Mouse (Mus musculus) liver, embryonic 12.5 days (tissue): ENCODE results near the gene Nrxn3. TPM values are rescaled to one million over a fixed set of nuclear protein-coding genes. Genes with fewer than 3 reads are reported as not detected.

Experiments used
- ATAC-seq: fragments of 200-750 bp; cut with Nextera tagmentation; 2 replicates; pipeline ENCODE4 v1.8.0; 2017; ENCODE audit warnings: moderate number of reproducible peaks, mild to moderate bottlenecking, moderate library complexity
- H3K27ac ChIP-seq: fragments of 300-500 bp; sonication (generic); 2 replicates; pipeline ENCODE4 v1.5.1; 2016; ENCODE audit warnings: mild to moderate bottlenecking
- H3K27me3 ChIP-seq: fragments of 300-500 bp; sonication (generic); replicated peaks from 2 replicates; pipeline ENCODE4 v1.6.1; 2016; ENCODE audit warnings: mild to moderate bottlenecking, moderate library complexity
- H3K36me3 ChIP-seq: fragments of 300-500 bp; sonication (generic); 2 replicates; pipeline ENCODE4 v1.6.1; 2016; ENCODE audit warnings: mild to moderate bottlenecking, moderate library complexity
- H3K4me1 ChIP-seq: fragments of 300-500 bp; sonication (generic); 2 replicates; pipeline ENCODE4 v1.6.1; 2016
- H3K4me2 ChIP-seq: fragments of 300-500 bp; sonication (generic); 2 replicates; pipeline ENCODE4 v1.6.1; 2016; ENCODE audit warnings: mild to moderate bottlenecking, moderate library complexity
- H3K4me3 ChIP-seq: fragments of 300-500 bp; sonication (generic); 2 replicates; pipeline ENCODE4 v1.5.1; 2016; ENCODE audit warnings: mild to moderate bottlenecking, moderate library complexity
- H3K9ac ChIP-seq: fragments of 300-500 bp; sonication (generic); 2 replicates; pipeline ENCODE4 v1.6.1; 2016; ENCODE audit warnings: mild to moderate bottlenecking, moderate library complexity
- H3K9me3 ChIP-seq: fragments of 300-500 bp; sonication (generic); replicated peaks from 2 replicates; pipeline ENCODE4 v1.6.1; 2016; ENCODE audit warnings: mild to moderate bottlenecking, moderate library complexity
- WGBS: fragments of 180-500 bp; shearing (Covaris S2); methylation state at CpG from one replicate; pipeline ENCODE4 v1.1.7; 2016; ENCODE audit not compliant: insufficient replicate concordance; 5-methylcytosine and 5-hydroxymethylcytosine counted together
- polyA plus RNA-seq: library from polyadenylated mRNA; unstranded; fragments of >200 nt; fragmentation: Nextera tagmentation; extraction: Ambion mirVana; gene quantifications from 2 replicates; pipeline ENCODE4 v1.2.1, GENCODE M21; 2016

Gene Nrxn3
- polyA plus RNA-seq, 1 experiment from 2014 or later, result 1.4 TPM

DNA sequence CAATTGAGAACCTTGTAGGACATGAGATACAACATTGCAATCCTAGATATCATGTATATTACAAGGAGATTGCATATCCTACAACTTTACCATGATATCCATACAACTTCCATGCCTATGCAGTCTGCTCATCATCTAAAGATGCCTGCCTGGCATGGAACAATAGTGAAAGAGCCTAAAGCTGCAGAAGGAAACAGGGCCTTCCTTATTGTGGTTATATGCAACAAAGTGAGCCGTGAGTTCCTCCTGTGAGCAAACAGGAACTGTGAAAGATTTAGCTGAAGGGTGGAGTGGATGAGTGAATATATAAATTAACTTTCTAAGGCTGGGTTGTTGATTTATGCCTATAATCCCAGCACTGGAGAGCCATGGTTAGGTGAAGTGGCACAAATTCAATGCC lies 1373.1 kb downstream of the Nrxn3 start:
- no peak for ATAC-seq
- Histone ChIP-seq H3K9ac (no peak overlapping the region), H3K4me2 (no peak overlapping the region), H3K27ac (no peak overlapping the region), H3K9me3 (no peaks in the 10 kb centered on the region), H3K36me3 (no peaks in the 10 kb centered on the region), H3K4me3 (no peak overlapping the region), H3K4me1 (no peaks in the 10 kb centered on the region), H3K27me3 (no peaks in the 10 kb centered on the region)
- 24% methylated on average over 1 of the region's 1 CpGs for WGBS

DNA sequence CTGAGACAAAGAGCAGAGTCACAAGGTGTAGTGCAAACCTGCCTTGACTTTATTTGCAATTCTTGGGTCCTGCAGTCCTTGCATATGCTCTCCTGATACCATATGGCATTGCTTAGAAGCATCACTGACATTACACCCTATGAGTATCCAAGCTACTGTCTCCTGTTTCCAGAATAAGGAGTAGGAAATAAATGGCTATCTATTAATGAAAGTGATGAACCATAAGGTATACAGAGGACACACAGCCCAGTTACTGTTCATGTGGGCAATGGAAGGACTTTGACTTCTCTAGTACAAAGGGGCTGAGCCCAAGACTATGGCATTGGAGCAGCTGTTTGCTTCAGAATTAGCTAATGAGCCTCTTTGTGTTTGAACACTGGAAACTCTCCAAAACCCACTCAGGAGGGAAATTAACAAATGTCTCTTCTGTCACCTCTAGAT lies 1390.7 kb downstream of the Nrxn3 start:
- Histone ChIP-seq H3K9me3 (no peaks in the 10 kb centered on the region), H3K27ac (no peak overlapping the region), H3K36me3 (no peaks in the 10 kb centered on the region), H3K27me3 (no peaks in the 10 kb centered on the region), H3K4me2 (no peak overlapping the region), H3K9ac (no peak overlapping the region), H3K4me3 (no peak overlapping the region), H3K4me1 (no peaks in the 10 kb centered on the region)
- ATAC-seq, result no peak

DNA sequence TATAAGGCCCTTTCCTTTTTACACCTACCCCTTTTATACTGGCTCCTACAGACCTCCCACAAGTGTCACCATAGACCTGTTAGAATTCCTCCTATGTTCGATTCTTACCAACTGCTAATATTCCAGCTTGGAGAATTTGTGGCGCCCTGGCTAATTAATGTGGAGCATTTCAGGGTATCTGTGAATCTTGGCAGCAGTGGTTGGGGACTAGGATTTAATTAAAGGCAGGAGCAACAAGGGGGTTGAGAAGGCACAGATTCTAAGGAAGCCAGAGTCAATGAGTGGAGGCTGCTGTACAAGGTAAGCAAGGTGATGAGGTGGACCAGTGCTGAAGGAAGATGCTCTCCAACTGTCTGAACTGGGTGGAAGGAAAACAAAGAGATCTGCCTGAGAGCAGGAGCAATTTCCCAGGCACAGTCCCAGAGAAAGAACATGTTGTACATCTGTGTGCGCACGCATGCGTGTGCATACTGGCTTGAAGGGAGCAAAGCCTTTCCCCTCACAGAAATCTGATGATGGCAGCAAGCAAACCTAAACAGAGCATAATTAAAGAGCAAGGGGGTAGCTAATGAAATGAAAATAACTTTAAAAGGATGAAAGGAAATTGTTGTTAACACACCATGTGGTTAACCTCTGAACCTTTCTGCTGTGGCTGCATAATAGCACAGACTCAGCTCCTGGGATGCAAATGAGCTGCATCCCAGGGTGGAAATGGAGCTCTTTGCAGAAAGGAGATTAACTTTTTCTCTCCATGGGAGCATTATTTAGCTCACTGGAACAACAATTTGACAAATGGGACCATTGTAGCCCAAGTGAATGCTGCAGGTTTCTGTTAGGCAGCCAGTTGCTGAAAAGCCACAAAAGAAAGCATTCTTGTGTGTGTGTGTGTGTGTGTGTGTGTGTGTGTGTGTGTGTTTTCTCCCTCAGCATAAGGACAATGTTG lies 1409.5 kb downstream of the Nrxn3 start:
- Histone ChIP-seq H3K36me3 (no peaks in the 10 kb centered on the region), H3K4me1 (no peaks in the 10 kb centered on the region), H3K4me2 (no peak overlapping the region), H3K27ac (no peak overlapping the region), H3K27me3 (no peaks in the 10 kb centered on the region), H3K9me3 (no peaks in the 10 kb centered on the region), H3K9ac (no peak overlapping the region), H3K4me3 (no peak overlapping the region)
- WGBS, result 72% methylated on average over 5 of the region's 5 CpGs
- no peak for ATAC-seq

DNA sequence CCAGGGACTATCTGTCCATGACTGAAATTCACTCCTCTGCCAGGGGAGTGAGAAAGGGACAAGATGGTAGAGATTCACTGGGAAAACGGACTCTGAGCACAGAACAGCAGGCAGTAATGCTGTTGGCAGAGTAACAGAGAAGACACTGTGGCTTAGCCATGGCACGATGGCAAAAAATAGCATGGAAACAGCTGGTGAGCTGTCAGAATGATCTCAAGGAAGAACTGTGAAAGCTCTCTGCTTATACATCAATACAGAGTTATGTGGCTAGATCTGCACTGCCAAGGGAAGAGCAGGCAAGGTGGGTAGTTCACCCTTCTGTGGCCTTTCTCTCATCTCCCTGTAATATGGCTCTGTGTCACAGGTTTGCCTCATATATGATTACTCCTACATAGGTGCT lies 1419.3 kb downstream of the Nrxn3 start:
- WGBS, result 49% methylated on average over 2 of the region's 2 CpGs
- Histone ChIP-seq H3K9me3 (no peaks in the 10 kb centered on the region), H3K4me3 (no peak overlapping the region), H3K4me2 (no peak overlapping the region), H3K4me1 (no peaks in the 10 kb centered on the region), H3K27ac (no peak overlapping the region), H3K9ac (no peak overlapping the region), H3K27me3 (no peaks in the 10 kb centered on the region), H3K36me3 (no peaks in the 10 kb centered on the region)
- ATAC-seq, result no peak

DNA sequence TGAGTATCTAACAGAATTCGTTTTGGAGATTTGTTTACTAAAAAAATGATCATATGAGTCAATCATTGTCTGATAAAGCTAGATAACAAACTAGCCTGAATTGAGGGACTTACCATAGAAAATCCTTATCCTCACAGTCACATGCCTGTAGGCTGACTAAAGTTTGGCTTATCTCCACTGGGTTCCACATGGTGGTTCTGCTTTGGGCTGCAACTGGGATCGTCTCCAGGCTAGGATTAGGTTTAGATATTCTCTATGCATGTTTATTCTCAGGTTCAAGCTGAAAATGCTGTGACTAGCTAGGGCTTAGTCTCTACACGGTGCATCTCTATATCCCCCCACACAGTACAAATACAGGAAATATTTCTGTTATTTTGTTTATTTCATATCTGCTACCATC lies 1421.6 kb downstream of the Nrxn3 start:
- Histone ChIP-seq H3K27ac (no peak overlapping the region), H3K4me1 (no peaks in the 10 kb centered on the region), H3K27me3 (no peaks in the 10 kb centered on the region), H3K9me3 (no peaks in the 10 kb centered on the region), H3K4me3 (no peak overlapping the region), H3K9ac (no peak overlapping the region), H3K36me3 (no peaks in the 10 kb centered on the region), H3K4me2 (no peak overlapping the region)
- ATAC-seq, result no peak
- WGBS, result 55% methylated on average over 3 of the region's 3 CpGs

DNA sequence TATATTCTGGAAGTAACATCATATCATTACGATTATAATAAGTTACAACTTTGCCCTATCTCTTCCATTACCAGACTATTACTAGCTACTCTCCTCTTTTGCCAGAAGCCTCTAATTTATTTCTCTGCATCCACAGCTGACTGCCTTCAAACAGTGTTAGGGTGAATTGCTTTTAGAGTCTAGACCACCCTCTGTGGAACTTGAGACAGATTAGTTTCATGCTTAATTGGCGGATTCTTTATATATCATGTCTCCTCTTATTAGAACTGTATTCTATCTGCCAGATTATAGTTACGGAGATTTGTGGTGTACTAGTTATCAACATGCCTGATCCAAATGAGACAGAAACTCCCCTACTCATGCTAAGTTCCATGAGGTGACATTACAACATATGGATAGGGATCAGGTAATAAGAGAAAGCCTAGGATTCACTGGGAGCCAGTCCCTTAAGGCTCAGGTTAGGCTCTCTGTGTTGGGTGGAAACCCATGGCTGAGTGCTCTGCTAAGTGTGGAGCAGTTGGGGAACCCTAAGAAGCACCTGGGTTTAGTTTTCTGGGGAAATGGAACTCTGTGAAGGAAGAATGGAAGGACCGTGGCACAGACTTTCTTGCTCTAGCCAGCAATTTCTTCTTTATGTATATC lies 1435.6 kb downstream of the Nrxn3 start:
- WGBS, result 73% methylated on average over 4 of the region's 4 CpGs
- Histone ChIP-seq H3K9me3 (no peaks in the 10 kb centered on the region), H3K4me1 (no peaks in the 10 kb centered on the region), H3K4me2 (no peak overlapping the region), H3K9ac (no peak overlapping the region), H3K4me3 (no peak overlapping the region), H3K27ac (no peak overlapping the region), H3K27me3 (no peaks in the 10 kb centered on the region), H3K36me3 (no peaks in the 10 kb centered on the region)
- no peak for ATAC-seq

DNA sequence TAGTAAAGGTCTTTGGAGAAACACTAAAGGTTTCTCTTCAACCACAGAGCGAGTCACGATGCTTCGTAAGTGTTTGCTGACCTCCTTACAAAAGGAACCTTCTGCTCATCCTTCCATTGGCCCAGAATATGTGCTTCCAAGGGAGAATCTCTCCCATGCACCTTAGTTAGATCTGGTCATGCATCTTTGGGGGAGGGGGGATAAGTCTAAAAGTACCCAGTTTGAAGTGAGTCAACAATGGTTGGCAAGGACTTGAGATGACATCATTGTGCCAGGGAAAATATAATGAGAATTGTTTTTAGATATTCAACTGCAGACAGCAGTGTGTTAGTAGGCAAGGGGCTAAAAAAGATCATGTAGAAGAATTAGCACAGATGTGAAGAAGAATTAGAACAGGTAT lies 1437.2 kb downstream of the Nrxn3 start:
- WGBS, result 73% methylated on average over 3 of the region's 3 CpGs
- Histone ChIP-seq H3K4me1 (no peaks in the 10 kb centered on the region), H3K4me2 (no peak overlapping the region), H3K27ac (no peak overlapping the region), H3K36me3 (no peaks in the 10 kb centered on the region), H3K27me3 (no peaks in the 10 kb centered on the region), H3K4me3 (no peak overlapping the region), H3K9ac (no peak overlapping the region), H3K9me3 (no peaks in the 10 kb centered on the region)
- no peak for ATAC-seq

DNA sequence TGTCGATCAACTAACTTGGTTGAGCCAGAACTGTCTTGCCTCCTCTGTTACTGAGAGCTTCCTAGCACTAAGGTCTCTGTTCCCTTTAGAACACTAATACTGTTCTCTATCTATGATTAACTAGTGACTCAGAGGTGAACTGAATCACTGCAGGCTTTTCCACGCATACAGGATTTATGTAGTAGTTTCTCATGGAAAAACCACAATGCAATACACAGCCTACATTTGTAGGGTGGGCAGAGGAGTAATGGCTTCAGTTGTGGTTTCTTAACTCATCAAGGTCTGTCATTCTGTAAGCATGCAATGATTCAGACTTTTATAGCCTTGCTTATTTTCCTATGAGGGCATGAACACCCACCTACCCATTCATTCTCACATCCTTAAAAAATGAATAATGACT lies 1443.4 kb downstream of the Nrxn3 start:
- H3K4me3 ChIP-seq, result no peak overlapping the region
- H3K4me1 ChIP-seq, result no peaks in the 10 kb centered on the region
- ATAC-seq, result no peak
- 60% methylated on average over 2 of the region's 2 CpGs for WGBS
- H3K9me3 ChIP-seq, result no peaks in the 10 kb centered on the region
- no peaks in the 10 kb centered on the region for H3K36me3 ChIP-seq
- H3K27me3 ChIP-seq, result no peaks in the 10 kb centered on the region
- no peak overlapping the region for H3K27ac ChIP-seq
- no peak overlapping the region for H3K9ac ChIP-seq
- no peak overlapping the region for H3K4me2 ChIP-seq

DNA sequence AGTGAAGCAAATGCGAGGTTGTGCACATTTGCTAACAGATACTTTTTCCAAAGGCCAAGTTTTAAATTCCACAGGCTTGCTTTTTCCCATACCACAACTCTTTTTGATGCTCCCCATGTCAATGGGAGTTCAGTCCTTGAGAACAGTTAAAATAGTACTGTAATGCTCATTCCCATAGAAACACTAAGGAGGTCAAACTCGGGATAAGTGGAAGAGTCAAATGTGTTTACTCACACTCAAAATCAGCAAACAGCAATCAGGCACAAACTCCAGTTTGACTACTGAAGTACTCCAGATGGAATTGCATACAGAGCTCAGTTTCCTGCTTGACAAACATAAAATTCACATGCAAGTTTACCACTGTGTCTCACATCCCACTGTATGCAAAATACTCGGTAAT lies 1458.9 kb downstream of the Nrxn3 start:
- H3K27me3 ChIP-seq, result no peaks in the 10 kb centered on the region
- H3K4me2 ChIP-seq, result no peak overlapping the region
- no peak overlapping the region for H3K9ac ChIP-seq
- no peak overlapping the region for H3K4me3 ChIP-seq
- 64% methylated on average over 3 of the region's 3 CpGs for WGBS
- ATAC-seq, result no peak
- no peaks in the 10 kb centered on the region for H3K4me1 ChIP-seq
- H3K9me3 ChIP-seq, result no peaks in the 10 kb centered on the region
- no peaks in the 10 kb centered on the region for H3K36me3 ChIP-seq
- H3K27ac ChIP-seq, result no peak overlapping the region

DNA sequence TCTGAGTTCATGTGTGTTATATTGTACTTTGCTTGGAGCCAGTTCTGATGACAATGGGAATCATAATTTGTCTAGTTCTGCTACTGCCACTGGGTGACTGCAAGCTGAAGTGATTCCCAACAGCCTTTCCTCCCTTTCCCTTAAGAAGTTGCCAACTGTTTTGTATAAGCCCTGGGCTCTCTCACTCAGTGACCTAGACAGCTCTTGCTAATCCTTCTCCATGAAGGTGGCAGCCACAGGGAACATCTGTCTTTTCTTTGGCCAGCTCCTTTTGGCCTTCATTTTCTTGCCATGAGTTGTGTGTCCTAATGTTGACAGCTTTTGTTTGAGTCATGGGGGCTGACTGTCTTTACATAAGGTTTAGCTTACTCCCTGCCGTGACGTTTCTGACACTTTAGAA lies 1460.3 kb downstream of the Nrxn3 start:
- 64% methylated on average over 2 of the region's 2 CpGs for WGBS
- Histone ChIP-seq H3K36me3 (no peaks in the 10 kb centered on the region), H3K9ac (no peak overlapping the region), H3K4me3 (no peak overlapping the region), H3K4me1 (no peaks in the 10 kb centered on the region), H3K4me2 (no peak overlapping the region), H3K27me3 (no peaks in the 10 kb centered on the region), H3K27ac (no peak overlapping the region), H3K9me3 (no peaks in the 10 kb centered on the region)
- no peak for ATAC-seq

DNA sequence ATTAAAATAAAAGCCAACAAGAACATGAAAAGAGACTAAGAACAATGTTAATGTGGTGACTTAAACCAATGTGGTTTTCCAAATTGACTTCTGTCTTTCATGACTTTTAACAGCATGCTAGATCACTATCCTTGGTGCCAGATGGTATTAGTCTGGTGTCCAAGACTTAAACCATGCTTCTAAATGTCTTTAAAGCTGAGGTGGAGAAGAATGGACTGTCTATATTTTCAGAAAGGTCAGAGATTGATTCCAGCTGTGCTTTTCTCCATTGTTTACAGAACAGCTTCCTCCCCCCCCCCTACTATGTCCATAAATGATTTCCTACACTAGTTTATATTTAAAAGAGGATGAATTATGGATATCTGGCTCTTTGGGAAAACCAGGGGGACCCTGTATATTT lies 1473.5 kb downstream of the Nrxn3 start:
- Histone ChIP-seq H3K36me3 (no peaks in the 10 kb centered on the region), H3K4me3 (no peak overlapping the region), H3K9me3 (no peaks in the 10 kb centered on the region), H3K4me1 (no peaks in the 10 kb centered on the region), H3K27me3 (no peaks in the 10 kb centered on the region), H3K9ac (no peak overlapping the region), H3K27ac (no peak overlapping the region), H3K4me2 (no peak overlapping the region)
- no peak for ATAC-seq

DNA sequence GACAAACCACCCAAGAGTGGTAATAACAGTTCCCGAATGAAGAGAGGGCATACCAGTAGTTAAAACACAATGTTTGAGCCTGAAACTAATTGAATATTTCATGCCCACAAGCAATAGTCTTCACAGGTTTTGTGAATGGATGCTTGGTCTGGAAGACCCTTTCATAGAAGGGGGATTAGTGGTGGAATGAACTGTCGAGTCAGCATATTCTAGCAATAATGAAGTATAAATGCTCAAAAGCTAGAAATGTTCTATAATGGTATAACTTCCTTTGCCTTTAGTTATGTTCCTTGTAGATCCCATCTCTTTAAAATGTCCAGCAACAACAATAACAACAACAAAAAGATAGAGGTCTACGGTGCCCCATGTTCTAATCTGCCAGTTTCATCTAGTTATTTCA lies 1475.3 kb downstream of the Nrxn3 start:
- Histone ChIP-seq H3K4me2 (no peak overlapping the region), H3K9me3 (no peaks in the 10 kb centered on the region), H3K4me1 (no peaks in the 10 kb centered on the region), H3K27me3 (no peaks in the 10 kb centered on the region), H3K36me3 (no peaks in the 10 kb centered on the region), H3K9ac (no peak overlapping the region), H3K4me3 (no peak overlapping the region), H3K27ac (no peak overlapping the region)
- WGBS, result 82% methylated on average over 3 of the region's 3 CpGs
- ATAC-seq, result no peak
